Mouse (Mus musculus): ENCODE measurements at regions not wholly inside any gene's neighbourhood (a gene's known extent, or its start where the extent isn't known, plus 50 kb on each side); places are given as distances from the start of the nearest gene placed in this dataset.
A peak's percentile ranks its signal among the peaks of the same experiment; 100 is the strongest.

DNA sequence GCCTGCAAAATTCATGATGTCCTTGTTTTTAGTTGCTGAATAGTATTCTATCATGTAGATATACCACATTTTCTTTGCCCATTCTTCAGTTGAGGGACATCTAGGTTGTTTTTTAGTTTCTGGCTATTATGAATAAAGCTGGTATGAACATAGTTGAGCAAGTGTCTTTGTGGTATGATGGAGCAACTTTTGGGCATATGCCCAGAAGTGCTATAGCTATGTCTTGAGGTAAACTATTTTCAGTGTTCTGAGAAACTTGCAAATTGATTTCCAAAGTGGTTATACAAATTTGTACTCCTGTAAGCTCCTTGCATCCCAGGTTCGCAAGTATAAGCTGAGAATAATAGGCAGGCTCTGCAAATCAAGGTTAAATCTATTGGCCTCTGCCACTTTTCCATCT lies 473.8 kb upstream of the Zeb2 start:
- no peak for DNase-seq

DNA sequence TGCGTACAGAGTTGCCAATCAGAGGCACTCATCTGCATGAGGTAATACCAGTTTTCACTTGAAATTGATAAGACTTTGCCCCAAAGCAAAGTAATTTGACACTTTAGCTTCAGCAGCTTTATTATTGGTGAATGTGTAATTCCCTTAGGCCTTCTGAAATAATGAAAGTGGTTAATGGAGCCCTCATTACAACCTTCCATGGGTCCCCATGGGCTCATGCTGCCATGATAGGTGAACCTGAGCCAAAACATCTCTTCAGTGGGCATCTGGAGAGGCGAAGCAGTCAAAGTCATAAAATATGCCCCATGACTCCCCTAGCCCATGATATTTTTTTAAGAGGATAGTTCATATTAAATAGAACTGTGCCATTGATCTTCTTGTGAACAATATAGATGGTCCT lies 471.1 kb upstream of the Zeb2 start:
- no peak for DNase-seq

DNA sequence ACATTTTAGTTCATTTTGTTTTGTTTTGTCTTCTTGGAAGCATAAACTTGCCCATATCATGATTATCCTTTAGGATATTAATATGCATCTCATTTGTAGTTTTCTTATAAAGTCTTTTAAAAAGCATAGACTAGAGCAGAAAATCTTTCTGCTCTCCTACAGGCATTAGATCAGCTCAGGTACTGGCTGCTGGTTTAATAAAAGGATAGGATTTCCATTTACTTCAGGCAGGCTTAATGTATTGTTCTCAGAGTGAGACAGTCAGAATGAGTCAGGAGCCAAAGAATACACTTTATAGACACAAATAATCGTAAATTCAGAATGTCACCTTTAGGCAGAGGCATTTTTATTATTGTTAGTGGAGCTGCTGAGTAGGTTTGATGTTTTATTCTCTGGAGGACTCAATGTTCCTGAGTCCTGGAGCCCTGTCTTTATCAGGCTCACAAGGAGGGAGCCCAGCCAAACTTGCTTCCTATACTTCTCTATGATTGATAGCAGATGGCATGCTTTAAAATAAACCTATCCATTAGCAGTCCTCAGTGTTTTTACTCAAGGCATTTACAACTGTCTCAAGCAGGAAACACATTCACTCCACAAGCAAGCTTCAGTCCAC lies 469.5 kb upstream of the Zeb2 start:
- no peak for DNase-seq

DNA sequence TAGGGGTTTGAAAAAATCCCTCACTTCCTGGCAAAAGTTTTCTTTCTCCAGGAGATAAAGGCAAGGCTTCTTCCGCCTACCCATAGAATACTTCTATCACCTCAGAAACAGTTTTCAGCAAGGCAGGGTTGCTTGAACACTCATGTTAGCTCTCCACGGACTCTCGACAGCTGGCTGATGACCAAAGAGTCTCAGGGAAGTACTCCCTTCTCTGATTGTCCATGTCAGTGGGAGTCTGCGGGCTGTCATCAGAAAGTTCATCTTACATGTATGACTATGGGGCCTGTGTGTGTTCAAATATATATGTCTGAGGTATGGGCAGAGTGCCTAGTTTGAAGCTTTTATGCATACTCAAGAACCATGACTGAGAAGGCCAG lies 464.3 kb upstream of the Zeb2 start:
- no peak for DNase-seq

DNA sequence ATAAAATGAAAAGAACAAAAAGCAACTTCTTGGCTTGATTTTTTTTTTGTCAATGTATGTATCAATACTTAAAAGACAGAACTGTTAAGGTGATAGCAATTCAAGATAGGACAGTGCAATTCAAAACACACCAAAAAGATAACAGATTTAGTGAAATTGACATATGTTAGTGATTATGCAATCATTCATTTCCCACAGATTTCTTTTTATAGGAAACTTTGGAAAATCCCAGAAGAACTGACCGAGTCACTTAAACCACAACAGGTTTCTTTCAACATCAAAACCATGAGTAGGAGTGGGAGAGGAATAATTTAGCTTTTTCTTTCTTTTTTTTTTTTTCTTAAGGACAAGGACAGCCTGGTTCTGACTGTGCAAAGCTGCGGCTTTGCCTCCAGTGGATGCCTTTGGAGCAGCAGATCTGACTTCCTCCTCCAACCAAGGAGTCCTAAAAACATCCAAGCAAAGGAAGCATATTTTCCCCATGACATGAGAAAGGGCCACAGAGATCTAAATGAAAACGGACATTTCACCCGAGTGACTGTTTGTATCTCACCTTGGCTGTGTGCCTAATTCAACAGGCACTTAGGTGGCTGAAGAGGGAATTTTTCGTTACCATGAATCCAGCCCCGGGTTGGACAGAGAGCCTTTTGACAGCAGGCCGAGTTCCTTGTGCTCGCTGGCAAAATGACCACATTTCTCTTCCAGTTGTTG lies 463.8 kb upstream of the Zeb2 start:
- DNase-seq = peak; percentile 5

DNA sequence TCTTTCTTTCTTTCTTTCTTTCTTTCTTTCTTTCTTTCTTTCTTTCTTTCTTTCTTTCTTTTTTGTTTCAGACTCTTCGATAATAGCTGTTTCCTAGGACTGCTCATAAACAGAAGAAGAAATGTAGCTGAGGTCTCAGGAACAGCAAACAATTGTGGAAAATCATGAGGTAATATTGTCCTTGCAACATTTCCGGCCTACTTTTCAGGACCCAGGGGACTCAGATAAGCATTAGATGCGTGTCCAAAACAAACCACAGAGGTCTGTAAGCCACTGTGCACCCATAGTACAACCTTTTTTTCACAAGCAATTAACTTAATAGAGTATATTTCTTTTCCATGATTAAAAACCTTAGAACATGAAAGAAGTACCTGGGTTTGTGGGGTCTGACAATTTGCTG lies 455.7 kb upstream of the Zeb2 start:
- peak; percentile 13 for DNase-seq

DNA sequence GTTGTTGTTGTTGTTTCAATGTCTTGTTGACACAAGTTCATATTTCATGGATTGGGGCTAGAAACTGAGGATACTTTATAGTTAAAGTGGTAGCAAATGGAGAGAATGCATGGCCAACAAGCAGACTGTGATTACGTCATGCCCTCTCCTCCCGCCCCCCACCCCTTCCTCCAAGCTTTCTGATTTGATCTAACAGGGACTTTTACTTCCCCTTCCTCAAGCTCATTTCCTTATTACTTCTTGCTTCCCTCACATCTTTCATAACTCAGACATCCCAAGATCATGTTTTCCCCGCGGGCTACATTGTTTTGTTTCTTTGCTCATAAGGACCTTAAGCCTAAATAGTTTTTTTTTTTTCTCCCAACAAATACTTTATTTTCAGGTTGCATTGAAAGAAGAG lies 437.5 kb upstream of the Zeb2 start:
- no peak for DNase-seq

DNA sequence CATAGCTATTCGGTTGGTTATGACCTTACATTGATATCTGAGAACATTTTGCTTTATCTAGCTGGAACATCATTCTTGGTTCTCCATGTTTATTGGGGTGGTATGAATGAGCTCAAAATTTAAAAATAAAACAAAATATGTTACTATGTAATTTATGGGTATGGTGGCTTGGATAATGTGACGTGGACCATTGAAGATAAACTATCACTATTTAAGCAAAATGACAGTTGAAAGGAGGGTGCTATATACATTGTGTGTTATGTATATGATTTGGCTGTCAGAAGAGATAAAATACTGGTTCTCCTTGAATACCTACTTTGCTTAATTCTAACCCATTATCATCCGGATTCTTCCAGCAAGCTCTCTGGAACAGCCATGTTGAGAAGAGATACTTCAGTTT lies 424.2 kb upstream of the Zeb2 start:
- no peak for DNase-seq

DNA sequence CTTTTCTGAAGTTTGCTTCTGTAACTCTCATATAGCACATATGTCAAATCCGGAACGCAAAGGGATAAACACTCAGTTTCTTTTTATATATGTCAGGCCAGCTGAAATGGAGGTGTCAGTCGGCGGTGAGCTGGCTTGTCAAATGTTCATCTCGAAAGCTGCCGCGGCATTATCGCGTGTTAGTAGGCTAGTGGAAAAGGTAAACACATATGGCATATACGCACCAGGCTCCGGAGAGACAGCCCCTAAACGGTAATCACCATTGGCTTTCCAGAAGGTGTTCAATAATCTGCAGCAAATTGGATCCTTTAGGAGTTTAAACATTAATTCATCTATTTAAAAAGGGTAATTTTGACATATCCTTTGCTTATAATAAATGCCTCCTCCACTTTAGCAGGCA lies 421.8 kb upstream of the Zeb2 start:
- no peak for DNase-seq

DNA sequence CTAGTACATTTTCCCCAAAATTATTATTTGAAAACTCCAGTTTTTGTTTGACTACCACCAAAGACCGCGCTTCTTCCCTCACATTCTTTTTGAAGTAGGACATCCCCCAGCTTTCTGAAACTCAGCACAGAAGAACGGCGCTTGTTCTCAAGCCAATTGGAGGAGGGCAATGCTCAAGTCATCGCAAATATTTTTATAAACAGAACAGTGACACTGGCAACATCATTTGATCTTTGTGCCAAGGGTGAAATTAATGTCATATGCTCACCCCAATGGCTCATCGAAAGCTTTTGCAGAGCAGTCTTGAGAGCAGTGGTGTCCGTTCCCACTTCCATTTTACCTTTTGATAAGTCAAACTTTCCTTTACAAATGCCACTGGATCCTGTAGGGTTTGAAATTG lies 420.5 kb upstream of the Zeb2 start:
- DNase-seq = no peak

DNA sequence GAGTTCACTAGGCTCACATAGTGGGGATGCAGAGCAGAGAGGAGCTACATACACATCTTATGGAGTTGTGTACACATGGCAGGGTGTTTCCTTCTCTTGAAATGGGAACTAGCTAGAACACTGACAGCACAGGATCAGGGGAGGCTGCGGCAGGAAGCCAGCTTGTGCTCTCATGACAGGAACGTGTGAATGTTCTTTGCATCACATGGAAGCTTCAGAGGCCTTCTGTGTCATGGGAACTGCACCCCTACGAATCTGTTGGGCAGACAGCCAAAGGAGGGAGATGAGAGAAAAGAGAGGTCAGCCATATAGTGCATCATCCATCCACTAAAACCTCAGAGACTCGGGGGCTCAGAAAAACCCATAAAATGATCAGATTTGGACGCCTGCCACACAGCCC lies 417.6 kb upstream of the Zeb2 start:
- DNase-seq = no peak

DNA sequence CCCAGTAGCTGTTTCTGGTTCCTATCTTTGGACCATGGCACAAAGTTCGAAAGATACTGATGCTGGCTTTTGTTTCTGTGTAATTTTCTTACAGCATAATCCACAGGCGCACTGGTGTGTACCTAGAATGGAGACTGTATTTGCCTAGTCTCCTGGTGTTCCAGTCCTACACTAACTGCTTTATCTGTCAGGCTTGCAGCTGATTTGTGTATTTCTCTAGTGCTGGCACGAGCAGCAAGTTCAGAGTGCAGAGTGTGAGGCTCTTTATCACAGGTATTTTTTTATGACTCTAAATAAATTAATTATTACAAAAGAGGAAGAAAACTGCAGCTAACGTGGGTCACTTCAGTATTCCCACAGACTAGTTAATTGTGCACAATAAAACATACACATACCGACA lies 405.1 kb upstream of the Zeb2 start:
- no peak for DNase-seq

DNA sequence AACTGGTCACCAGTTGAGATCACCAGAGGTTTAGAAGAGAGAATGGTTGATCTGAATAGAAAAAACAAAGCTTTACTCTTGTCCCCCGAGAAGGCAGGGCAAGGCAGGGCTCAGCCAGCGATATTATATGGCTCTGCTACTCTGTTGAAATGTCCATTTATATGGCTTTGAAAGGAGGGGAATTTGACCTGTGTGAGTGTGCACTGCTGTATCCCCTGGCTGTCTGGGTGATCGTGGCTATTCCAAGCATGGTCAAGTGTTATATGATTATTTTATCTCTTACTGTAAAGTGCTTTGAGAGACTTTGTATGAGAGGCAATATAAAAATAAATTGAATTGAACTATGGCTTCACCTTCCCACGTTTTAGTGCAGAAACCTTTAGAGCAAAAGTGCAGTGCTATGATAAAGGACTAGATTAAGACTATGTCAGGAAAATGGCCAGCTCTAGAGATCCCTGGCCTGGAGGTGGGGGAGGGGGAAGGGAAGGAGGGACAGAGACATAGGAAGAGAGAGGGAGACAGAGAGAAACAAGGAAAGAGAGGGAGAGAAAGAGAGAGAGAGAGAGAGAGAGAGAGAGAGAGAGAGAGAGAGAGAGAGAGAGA lies 402.5 kb upstream of the Zeb2 start:
- DNase-seq = no peak

DNA sequence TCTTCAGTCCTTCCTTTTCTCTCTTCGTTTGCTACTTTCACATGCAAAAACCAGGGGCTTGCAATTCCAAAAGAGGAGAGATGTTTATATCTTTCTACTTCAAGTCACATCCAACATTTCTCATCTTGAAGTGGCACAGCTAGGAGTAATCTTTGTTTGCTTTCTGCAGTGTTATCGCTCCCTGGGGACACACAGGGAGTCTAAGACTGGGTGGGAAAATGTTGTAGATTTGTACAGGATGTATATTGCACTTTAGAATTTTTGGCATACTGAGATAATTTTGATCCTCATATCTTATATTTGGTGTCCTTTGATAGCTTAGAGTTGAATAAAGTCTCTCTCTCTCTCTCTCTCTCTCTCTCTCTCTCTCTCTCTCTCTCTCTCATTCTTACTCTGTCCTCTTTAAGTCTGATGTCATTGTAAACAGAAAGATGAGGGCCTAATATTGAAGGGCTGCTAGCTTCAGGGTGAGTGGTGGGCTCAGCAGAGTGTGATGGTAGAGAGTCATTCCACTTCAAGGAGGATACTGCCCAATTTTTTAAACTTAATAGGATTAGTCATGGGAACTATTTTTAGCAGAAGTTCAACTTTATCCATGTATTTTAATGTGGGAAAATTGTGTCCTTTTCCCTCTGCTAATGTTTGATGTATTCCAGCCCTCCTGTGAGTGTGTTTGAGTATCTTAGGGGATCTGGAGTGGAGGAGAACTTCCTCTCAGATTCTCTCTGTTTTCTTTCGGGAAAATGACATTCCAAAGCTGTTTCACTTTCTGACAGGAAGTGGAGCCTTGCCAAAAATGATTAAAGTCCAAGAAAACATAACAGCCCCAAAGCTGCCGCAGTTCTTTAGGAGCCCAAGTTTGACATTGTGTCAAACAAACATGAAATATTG lies 397.3 kb upstream of the Zeb2 start:
- DNase-seq = peak; percentile 76

DNA sequence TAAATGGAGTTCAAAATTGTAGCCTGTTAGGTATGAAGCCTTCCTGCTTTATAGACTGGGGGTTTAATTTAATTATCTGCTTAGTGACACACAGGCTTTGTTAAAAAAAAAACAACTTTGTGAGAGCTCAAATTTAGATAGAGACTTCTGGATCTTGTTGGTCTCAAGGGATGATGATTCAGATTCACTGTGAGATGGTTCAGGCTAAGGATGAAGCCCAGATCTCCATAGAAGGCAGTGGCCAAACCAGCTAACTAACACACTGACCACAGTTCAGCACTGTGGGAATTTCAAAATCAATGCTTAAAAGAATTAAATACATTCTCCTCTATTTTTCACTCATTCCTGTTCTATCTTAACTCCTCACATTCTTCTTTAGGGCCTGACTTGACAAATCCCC lies 395.7 kb upstream of the Zeb2 start:
- no peak for DNase-seq

DNA sequence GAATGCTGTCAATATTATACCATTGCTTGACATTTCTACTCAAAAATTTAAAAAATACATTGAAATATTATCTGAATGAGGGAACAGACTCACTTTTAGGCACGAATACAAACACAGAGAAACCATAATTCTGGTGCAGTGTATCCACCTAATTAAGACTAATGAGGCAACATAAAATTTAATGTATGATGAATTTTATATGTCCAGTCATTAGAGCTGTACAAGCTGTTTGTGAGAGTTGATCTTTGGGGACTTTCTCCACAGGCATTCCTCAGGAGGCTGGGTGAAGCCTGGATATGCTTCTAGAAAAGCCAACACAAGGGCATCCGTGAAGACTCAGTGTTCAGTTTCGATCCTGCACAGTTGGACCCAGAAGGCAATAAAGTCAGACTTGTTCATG lies 394.6 kb upstream of the Zeb2 start:
- DNase-seq = no peak

DNA sequence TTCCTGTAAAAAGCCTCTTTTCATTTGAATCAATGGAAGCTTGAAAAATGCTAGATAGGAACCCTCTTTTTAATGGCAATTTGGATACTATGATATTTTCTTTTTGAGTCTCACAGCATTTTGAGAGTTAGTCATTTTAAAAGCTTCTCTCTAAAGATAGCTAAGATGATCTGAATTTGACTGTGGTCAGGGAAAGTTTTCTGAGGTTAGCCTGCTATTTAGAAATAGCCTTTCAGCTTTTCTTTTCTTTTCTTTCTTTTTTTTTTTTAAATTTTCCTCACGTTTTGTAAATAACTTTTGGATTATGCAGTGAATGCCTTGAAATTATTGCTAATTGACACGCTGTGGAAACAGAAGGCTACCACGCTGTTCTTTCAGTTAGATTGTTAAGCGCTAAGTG lies 387.3 kb upstream of the Zeb2 start:
- no peak for DNase-seq

DNA sequence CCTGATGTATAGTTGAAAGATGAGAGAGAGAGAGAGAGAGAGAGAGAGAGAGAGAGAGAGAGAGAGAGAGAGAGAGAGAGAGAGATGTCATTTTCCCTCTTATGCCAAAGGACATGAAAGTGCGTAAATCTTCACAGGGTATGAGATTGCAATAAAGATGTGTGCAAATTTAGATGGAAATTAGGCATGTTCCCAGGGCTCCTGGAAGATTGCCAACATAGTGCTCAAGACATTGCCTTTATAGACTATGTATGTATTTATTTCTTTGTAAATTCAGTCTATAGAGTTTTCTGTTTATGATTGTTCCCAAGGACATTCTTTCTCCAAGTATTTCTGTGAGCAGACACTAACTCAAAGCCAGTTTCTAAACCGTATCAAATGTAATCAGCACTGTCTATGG lies 376.5 kb upstream of the Zeb2 start:
- DNase-seq = no peak

DNA sequence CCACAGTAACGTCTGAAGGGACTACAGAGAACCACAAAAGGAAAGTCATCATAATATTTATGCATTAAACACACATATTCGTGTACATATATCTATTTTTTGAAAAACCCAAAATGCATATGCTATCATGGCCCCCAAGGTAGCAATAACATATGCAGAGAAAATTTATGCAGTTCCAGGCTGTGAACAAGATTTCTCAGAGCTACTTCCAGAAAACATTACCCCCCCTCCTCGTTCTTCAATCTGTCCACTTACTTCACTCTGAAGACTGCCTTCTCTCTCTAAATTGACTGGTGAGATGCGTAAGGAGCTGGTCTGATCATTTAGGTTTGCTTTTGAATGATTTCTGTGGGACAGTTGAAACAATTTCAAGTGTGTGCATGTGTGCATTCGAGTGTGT lies 369.3 kb upstream of the Zeb2 start:
- DNase-seq = no peak

DNA sequence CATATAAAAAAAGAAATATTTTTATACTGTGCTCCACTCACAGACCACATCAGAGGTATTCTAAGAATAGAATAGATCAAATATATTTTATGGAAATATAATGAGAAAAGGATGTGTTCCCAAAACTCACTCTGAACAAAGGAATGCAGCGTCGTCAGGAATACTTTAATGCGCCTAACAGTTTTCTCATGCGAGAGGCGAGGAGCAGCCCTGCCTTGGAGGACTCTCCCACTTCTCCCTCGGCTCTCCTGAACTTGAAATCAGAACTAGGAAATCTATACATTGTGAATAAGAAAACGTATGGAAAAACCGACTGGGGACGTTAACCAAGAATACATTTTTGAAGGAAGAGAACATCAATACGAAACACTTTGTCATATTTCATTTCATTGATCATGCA lies 368.3 kb upstream of the Zeb2 start:
- DNase-seq = no peak

DNA sequence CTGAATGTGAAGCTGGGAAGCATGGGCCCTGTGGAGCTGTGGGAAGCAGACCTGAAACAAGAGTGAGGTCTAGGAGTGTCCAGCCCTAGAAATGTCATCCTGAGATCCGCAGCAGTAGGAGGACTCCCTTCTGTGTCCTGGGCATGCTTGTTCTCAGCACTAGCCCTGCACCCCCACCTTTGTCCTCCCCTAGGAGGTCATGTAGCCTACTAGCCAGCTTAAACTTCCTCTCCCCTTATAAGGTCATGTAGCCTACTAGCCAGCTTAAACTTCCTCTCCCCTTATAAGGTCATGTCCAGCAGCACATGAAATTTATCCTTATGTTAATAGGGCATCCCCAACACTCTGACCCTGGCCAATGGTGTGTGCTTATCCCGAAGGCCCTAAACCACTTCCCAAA lies 363.5 kb upstream of the Zeb2 start:
- DNase-seq = no peak

DNA sequence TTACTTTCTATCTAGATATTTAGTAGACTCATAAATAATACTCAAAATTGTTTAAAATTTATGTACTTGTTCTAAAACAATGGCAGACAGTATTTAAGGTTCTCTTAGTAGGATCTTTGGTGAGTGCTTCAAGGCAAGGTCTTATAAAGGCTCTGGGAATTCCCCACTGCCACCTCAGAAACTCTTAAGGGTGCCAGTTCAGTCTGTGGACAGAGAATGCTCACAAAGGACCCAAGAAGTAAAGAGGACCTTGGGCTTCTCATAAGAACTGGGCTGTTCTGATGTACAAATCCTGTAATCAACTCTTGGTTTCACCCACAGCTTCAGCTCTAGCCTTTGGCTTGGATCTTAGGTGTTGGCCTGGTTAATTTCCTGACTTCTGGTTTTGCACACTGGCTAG lies 358.8 kb upstream of the Zeb2 start:
- no peak for DNase-seq

DNA sequence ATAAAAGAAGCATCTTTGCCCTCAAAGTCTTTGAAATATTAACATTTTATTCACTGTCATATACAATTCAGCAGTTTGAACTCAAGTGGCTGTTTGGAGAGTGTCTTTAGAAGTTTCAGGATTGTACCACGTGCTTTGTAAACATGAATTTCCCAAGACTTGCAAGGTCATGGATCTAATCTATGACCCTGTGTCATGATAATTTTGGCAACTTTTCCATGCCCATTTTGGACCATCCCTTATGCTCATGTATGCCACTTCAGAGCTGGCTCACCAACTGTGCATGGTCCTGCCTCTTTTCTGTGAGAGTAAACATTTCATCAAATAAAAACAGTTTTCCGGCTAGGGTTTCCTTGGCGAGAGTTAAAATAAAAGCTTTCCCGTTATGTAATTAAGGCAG lies 347.1 kb upstream of the Zeb2 start:
- no peak for DNase-seq

DNA sequence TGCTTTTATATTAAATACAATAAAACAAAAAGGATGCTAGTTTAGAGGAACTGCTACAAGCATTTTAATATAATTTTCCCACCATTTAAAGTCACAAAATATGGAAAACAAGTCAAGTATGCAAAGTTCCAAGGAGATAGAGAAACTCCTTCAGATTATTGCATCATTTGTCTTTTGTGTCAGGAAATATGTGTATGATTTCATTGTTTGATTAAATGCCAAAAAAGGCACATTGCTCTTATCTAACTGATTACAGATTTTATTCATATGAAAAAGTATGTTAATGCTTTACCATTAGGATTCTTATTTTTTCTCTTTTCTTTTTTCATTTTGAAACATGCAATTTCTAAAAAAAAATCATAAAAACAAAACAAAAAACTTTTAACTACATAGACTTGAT lies 342.2 kb upstream of the Zeb2 start:
- no peak for DNase-seq

Measured in kidney, adult 9 months (tissue).